Mouse (Mus musculus): ENCODE data around the gene Stk11. TPM values are rescaled to one million over a fixed set of nuclear protein-coding genes. Genes with fewer than 3 reads are reported as not detected.
A peak's percentile ranks its signal among the peaks of the same experiment; 100 is the strongest.

Stk11 gene
- total RNA-seq, 2 experiments from 2014 or later: 94.5 to 132 TPM

GRCm38 (mm10) chr10:80123932-80124562 lies 8.4 kb downstream of the Stk11 start:
- no peak for ATAC-seq (replicated peaks; ENCODE audit: poor library complexity, severe bottlenecking)

DNA sequence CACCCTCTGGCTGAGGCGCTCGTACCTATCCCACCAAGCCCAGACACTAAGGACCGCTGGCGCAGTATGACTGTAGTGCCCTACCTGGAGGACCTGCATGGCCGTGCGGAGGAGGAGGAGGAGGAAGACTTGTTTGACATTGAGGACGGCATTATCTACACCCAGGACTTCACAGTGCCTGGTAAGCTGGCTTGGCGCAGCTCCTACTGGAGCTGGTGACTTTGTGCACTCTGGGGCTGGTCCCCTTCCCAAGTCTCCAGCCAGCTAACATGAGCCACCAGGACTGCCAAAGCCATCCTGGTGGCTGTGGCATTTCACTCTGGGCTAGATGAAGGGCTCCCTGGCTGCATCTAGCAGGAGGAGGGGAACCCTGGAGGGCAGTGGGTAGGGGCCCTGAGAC lies 12.3 kb downstream of the Stk11 start:
- ATAC-seq (replicated peaks; ENCODE audit: poor library complexity, severe bottlenecking): no peak

DNA sequence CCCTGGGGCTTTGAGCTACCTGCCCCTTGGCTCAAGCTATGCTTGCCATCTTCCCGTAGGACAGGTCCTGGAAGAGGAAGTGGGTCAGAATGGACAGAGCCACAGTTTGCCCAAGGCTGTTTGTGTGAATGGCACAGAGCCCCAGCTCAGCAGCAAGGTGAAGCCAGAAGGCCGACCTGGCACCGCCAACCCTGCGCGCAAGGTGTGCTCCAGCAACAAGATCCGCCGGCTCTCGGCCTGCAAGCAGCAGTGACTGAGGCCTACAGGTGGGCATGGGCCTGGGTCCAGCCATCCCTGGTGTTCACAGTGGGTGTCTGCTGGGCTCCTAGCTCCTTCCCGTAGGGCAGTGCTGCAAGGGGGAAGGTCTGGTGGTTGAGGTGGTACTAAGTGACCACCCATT lies 14.2 kb downstream of the Stk11 start:
- ATAC-seq (replicated peaks; ENCODE audit: poor library complexity, severe bottlenecking): no peak

DNA sequence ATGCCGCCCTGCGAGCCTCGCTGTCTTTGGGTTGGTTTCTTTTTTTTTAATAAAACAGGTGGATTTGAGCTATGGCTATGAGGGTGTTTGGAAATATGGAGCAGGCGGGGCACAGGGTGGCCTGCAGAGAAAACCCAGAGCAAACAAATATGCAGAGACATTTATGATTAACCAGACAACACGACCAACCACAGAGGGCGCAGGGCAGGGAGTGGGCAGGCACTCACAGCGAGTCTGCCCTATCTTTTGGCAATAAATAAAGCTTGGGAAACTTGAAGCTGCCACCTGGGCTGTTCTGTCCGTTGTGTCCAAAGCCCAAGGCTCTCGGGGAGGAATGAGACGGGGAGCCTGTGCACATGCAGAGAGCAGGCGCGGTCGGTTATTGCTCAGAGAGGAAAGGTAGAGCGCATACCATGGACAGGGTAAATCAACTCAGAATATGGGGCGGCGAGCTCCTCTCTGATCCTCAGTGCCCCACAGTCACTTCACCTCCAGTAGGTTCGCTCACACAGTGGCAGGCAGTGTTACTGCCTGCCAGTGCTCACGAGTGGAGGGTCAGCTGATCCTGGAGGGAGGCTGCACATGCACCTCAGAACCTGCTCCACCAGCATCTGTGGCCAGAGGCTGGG lies 14.9 kb downstream of the Stk11 start:
- no peak for ATAC-seq (replicated peaks; ENCODE audit: poor library complexity, severe bottlenecking)

DNA sequence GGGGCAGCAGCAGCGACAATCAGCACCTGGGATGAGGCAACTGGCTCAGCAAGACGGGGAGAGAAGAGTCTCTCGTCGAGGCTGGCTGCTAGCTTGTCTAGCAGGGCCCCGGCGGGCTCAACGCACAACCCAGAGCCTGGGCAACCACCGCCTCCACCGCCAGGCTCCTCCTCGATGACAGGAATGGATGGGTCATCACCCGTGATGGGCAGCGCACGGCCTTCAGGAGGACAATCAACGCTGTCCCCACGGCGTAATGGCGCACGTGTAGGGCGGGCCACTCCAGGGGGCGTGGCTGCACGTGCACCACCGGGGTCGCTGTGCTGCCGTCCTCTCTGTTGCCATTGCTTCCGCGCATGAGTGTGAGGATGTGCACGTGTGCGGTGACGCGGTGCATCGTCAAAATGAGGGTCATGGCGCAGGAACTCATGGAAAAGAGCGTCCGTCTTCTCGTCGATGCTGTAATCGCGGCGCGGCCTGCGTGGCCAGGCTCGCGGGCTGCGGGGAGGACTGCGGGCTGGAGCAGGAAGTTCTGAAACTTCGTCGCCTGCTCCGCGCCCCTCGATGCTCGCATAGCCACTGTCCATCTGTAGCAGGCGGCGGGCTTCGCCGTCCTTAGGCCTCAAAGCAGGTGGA lies 15.8 kb downstream of the Stk11 start:
- ATAC-seq (replicated peaks; ENCODE audit: poor library complexity, severe bottlenecking): peak; percentile 45

DNA sequence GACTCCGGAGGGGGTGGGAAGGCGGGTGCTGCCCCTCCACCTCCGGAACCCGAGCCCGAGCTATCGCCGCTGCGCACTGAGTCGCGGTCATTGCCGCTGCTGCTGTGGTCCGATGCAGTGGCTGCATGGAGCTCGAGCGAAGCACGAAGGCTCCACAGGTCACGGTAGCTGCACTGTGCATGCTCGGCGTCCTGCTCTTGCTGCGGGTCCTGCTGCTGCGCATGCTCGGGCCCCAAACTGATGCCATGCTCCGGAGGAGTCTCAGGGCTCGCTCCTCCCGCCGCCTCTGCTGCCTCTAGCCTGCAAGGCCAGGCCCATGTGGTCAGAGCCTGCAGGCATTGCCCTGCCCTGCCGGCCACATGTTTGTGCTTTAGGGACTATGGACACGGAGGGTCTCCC lies 16.3 kb downstream of the Stk11 start:
- no peak for ATAC-seq (replicated peaks; ENCODE audit: poor library complexity, severe bottlenecking)

GRCm38 (mm10) chr10:80133226-80133849 lies 17.7 kb downstream of the Stk11 start:
- ATAC-seq (replicated peaks; ENCODE audit: poor library complexity, severe bottlenecking): peak; percentile 20; the same call in 1 of the 2 replicates

DNA sequence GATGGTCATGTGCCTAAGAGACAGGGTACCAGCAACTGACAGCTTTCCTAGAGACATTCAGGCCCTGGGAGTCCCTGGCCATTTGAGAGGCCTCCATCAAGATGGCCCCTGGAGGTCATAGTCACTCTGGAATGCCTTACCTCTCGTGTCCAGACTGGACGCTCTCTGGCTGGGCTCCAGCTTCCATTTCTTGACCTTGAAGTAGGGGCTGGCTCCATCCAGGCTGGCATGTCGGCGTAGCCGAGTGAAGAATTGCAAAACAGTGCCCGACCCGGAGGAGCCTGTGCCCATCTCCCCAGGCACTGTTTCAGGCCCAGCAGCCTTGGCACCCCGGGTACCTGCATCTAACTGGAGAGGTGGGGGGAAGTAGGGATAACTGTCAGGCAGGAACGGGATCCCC lies 18.8 kb downstream of the Stk11 start:
- no peak for ATAC-seq (replicated peaks; ENCODE audit: poor library complexity, severe bottlenecking)

DNA sequence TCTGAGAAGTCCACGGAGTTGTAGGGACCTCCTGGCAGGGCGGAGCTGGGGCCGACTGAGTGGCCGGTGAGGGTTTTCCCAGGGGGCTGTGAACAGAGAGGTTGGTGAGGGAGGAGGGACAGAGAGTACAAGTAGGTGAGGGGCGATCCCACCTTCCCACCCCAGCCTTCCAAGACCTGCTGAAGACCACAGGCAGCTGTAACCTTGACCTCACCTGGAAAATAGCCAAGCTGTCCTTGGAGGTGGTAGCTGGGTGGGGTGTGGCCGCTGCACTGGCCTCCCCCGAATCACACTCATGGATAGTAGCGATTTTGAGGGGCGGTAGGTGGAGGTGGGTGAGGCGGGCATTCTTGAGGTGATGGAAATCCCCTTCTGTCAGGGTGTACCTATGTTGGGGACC lies 19.6 kb downstream of the Stk11 start:
- ATAC-seq (replicated peaks; ENCODE audit: poor library complexity, severe bottlenecking): no peak

DNA sequence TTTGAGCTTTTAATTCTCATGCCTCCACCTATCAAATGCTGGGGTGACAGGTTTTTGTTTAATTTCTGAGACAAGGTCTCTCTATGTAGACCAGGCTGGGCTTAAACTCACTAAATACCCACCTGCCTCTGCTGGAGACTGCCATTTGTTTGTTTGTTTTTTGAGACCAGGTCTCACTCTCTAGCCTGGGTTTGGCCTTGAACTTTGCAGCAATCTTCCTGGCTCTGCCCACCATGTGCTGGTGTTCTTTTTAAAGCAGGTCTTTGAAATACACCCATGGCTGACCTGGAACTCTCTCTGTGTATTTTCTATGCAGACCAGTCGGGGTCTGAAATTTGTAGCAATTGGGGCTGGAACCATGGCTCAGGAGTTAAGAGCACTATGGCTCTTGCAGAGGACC lies 20.0 kb downstream of the Stk11 start:
- ATAC-seq (replicated peaks; ENCODE audit: poor library complexity, severe bottlenecking): no peak

- no peak for ATAC-seq (replicated peaks; ENCODE audit: poor library complexity, severe bottlenecking)
Observed at GRCm38 (mm10) chr10:80136179-80136951, 20.8 kb downstream of the Stk11 start.

DNA sequence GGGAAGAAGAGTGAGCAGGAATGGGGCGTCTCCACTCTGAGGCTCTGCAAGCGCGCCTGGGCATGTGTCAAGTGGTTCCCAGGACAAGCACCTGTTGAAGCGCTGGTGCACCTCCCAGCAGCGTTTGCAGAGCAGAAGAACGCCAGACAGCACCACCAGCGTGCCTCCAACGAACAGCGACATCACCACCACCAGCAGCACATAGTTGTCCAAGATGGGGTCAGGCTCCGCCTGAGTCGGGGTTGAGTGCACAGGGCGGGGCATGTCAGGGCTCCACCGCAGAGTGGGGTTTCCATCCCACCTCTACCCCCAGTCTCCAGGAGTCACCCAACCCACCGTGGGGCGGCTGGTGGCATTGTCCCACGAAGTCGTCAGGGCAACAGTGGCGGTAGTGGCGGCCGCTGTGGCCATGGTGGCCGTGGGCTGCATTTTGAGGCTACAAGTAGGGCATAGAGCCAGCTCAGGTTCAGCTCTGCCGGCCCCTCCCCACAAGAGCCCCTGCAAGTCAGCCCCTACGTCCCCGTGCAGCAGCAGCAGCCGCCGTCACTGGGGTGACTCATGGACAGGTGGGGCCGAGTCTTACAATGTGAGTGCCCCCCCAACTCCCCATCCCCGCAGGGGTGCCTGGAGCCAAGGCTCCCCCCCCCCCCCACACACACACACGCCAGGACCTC lies 21.5 kb downstream of the Stk11 start:
- ATAC-seq (replicated peaks; ENCODE audit: poor library complexity, severe bottlenecking): no peak

GRCm38 (mm10) chr10:80137626-80138552 lies 22.3 kb downstream of the Stk11 start:
- no peak for ATAC-seq (replicated peaks; ENCODE audit: poor library complexity, severe bottlenecking)

DNA sequence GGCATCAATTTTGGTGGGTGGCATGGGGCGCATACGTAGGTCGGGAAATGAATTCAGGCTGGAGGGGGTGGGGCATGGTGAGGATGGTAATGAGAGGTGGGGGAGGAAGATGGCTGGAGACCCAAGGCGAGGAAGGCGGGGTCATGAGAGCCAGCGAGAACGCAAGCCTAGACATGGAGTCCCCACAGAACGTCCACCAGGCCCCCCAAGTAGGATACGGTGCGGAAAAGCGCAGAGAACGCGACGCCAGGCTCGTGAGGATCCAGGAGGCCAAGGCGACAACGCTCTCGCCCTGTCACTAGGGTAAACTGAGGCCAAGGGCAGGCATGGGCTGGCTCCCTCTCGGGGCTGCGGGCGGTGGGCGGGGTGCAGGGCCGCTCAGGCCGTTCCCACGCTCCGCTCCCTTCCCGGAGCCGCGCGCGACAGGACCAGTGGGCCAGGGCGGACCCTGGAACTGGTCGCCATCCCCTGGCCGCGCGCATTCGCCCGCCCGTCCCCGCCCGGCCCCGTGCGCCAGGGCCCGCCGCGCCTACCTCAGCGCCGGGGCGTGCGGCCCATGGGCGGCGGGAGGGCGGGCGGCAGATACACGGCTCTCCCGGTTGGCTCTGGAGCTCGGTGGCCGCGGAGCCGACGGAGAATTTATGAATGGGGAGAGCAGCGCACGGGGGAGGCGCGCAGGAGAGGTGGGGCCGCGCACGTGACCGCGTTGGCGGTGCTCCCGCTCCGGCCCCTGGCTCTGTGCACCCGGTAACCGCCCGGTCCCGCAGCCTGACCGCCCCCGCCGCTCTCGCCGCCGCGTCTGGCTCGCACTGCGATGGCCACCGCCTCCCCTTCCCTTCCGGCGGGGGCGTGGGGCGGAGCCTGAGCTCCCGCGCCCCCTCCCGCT lies 23.2 kb downstream of the Stk11 start, which contains the start of gene Atp5d:
Atp5d (plus strand) TSS at position 80 of the 886 bp plus-strand sequence.
- ATAC-seq (replicated peaks; ENCODE audit: poor library complexity, severe bottlenecking): 0 out of 2 replicates have a peak, but pooled peaks have one; percentile 3

DNA sequence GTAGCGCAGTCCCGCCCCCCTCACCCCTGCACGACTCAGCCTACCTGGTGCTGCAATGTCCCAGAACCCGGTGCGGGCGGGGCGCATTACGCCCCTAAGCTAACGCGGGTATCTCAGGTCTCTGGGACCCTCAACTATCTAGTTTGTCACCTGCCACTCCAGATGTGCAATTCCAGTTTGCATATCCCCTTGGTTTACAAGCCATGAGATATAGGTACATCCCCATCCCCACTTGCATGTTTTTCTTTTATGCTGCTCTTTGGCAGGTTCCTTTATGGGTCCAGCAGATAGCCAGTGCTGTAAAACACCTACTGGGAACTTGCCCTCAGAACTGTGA lies 23.8 kb downstream of the Stk11 start:
- no peak; the same call in 1 of the 2 replicates for ATAC-seq (replicated peaks; ENCODE audit: poor library complexity, severe bottlenecking)

GRCm38 (mm10) chr10:80139975-80140665 lies 24.5 kb downstream of the Stk11 start:
- no peak for ATAC-seq (replicated peaks; ENCODE audit: poor library complexity, severe bottlenecking)

GRCm38 (mm10) chr10:80140666-80141035 lies 25.0 kb downstream of the Stk11 start, which contains the start of gene Cbarp:
TSS of gene Cbarp (minus strand) at chr10:80140835.
- ATAC-seq (replicated peaks; ENCODE audit: poor library complexity, severe bottlenecking): no peak
